Mouse (Mus musculus) kidney, embryonic 14.5 days (tissue): ENCODE data around the gene Cntnap1. TPM values are rescaled to one million over a fixed set of nuclear protein-coding genes. Genes with fewer than 3 reads are reported as not detected.

Experiments
- ATAC-seq: fragments of 200-750 bp; cut with Nextera tagmentation; 2 replicates; pipeline ENCODE4 v1.8.0; 2017; ENCODE audit warnings: moderate number of reproducible peaks, mild to moderate bottlenecking, moderate TSS enrichment, moderate library complexity; ENCODE audit not compliant: low FRiP score, low TSS enrichment
- H3K27ac ChIP-seq: fragments of 300-500 bp; sonication (generic); 2 replicates; pipeline ENCODE4 v1.5.1; 2014; ENCODE audit warnings: low read depth, mild to moderate bottlenecking, low read length, moderate library complexity, mixed read lengths
- H3K27me3 ChIP-seq: fragments of 300-500 bp; sonication (generic); 2 replicates; pipeline ENCODE4 v1.6.1; 2014; ENCODE audit warnings: mild to moderate bottlenecking, low read length; ENCODE audit not compliant: control insufficient read depth, insufficient read depth
- H3K36me3 ChIP-seq: fragments of 300-500 bp; sonication (generic); 2 replicates; pipeline ENCODE4 v1.6.1; 2014; ENCODE audit warnings: low read length, mixed read lengths; ENCODE audit not compliant: control insufficient read depth, insufficient read depth
- H3K4me1 ChIP-seq: fragments of 300-500 bp; sonication (generic); 2 replicates; pipeline ENCODE4 v1.6.1; 2014; ENCODE audit warnings: low read length, mixed read lengths; ENCODE audit not compliant: control insufficient read depth, insufficient read depth
- H3K4me2 ChIP-seq: fragments of 300-500 bp; sonication (generic); replicated peaks from 2 replicates; pipeline ENCODE4 v1.6.1; 2014; ENCODE audit warnings: low read depth, mild to moderate bottlenecking, low read length
- H3K4me3 ChIP-seq: fragments of 300-500 bp; sonication (generic); 2 replicates; pipeline ENCODE4 v1.5.1; 2014; ENCODE audit warnings: mild to moderate bottlenecking, low read length
- H3K9ac ChIP-seq: fragments of 300-500 bp; sonication (generic); 2 replicates; pipeline ENCODE4 v1.6.1; 2014; ENCODE audit warnings: low read depth, mild to moderate bottlenecking, low read length, moderate library complexity
- H3K9me3 ChIP-seq: fragments of 300-500 bp; sonication (generic); 2 replicates; pipeline ENCODE4 v1.6.1; 2016; ENCODE audit warnings: low read length; ENCODE audit not compliant: control insufficient read depth
- WGBS: fragments of 180-500 bp; shearing (Covaris S2); extraction: QIAGEN DNeasy Blood & Tissue Kit; methylation state at CpG from one replicate; pipeline ENCODE4 v1.1.7; 2014; 5-methylcytosine and 5-hydroxymethylcytosine counted together
- polyA plus RNA-seq: library from polyadenylated mRNA; unstranded; fragments of >200 nt; fragmentation: Nextera tagmentation; extraction: Ambion mirVana; gene quantifications from 2 replicates; pipeline ENCODE4 v1.2.1, GENCODE M21; 2014

The Cntnap1 gene
- polyA plus RNA-seq, 1 experiment from 2014 or later: 2.1 TPM

- Histone ChIP-seq H3K9me3 (no peaks in the 10 kb centered on the region), H3K27ac (no peak overlapping the region), H3K36me3 (peaks cover 6% of the 10 kb centered on the region; the same call in 1 of the 2 replicates), H3K4me2 (no peak overlapping the region), H3K4me3 (no peak overlapping the region), H3K4me1 (peaks cover 36% of the 10 kb centered on the region), H3K9ac (no peak overlapping the region), H3K27me3 (no peaks in the 10 kb centered on the region)
- no peak for ATAC-seq
- WGBS: 93% methylated on average over 27 of the region's 27 CpGs
Observed at GRCm38 (mm10) chr11:101186526-101187247, 16.4 kb downstream of the Cntnap1 start.

DNA sequence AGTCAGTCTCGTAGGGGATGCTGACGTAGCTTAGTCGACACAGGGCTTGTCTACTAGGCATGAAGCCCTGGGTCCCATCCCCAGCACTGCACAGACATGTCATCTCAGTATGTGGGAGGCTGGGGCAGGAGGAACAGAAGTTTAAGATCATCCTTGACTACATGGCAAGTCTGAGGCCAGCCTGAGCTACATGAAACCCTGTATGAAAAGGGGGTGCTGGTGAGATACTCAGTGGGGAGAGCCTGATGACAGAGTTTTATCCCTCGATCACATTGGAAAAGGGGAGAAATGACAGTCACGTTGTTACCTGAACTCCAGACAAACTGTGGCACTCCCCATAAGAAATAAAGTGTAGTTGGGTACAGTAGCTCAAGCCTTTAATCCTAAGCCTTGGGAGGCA lies 17.2 kb downstream of the Cntnap1 start:
- Histone ChIP-seq H3K27me3 (no peaks in the 10 kb centered on the region), H3K27ac (no peak overlapping the region), H3K9me3 (no peaks in the 10 kb centered on the region), H3K9ac (no peak overlapping the region), H3K36me3 (peaks cover 10% of the 10 kb centered on the region; the same call in 1 of the 2 replicates), H3K4me3 (no peak overlapping the region), H3K4me2 (no peak overlapping the region), H3K4me1 (peaks cover 37% of the 10 kb centered on the region)
- no peak for ATAC-seq
- WGBS: 95% methylated on average over 5 of the region's 5 CpGs

DNA sequence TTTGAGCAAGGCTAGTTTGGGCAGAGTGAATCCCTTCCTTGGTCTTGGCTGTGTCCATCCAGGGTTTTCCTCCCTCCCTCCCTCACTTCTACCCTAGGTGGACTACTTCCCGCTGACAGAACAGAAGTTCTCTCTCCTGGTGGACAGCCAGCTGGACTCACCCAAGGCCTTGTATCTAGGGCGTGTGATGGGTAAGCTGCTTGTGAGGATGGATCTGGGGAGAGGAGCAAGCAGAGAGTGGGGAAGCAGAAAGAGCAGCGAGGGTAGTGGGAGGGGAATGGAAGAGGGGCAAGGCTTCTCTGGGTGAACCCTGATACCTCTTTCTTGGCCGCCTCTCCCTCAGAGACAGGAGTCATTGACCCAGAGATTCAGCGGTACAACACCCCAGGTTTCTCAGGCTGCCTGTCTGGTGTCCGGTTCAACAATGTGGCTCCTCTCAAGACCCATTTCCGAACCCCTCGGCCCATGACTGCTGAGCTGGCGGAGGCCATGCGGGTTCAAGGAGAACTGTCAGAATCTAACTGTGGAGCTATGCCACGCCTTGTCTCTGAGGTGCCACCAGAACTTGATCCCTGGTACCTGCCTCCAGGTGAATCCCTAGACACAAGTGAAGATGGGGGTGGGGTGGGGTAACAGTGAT lies 18.0 kb downstream of the Cntnap1 start:
- H3K4me3 ChIP-seq: no peak overlapping the region
- H3K9ac ChIP-seq: peak overlapping the region; percentile 18; the same call in 1 of the 2 replicates
- peaks cover 37% of the 10 kb centered on the region for H3K4me1 ChIP-seq
- H3K4me2 ChIP-seq: 0 out of 2 replicates have a peak overlapping the region, but pooled peaks have one; percentile 8
- peaks cover 18% of the 10 kb centered on the region; the same call in 1 of the 2 replicates for H3K36me3 ChIP-seq
- 73% methylated on average over 11 of the region's 11 CpGs for WGBS
- H3K27me3 ChIP-seq: no peaks in the 10 kb centered on the region
- ATAC-seq: no peak
- H3K9me3 ChIP-seq: no peaks in the 10 kb centered on the region
- peak overlapping the region; percentile 92 for H3K27ac ChIP-seq

DNA sequence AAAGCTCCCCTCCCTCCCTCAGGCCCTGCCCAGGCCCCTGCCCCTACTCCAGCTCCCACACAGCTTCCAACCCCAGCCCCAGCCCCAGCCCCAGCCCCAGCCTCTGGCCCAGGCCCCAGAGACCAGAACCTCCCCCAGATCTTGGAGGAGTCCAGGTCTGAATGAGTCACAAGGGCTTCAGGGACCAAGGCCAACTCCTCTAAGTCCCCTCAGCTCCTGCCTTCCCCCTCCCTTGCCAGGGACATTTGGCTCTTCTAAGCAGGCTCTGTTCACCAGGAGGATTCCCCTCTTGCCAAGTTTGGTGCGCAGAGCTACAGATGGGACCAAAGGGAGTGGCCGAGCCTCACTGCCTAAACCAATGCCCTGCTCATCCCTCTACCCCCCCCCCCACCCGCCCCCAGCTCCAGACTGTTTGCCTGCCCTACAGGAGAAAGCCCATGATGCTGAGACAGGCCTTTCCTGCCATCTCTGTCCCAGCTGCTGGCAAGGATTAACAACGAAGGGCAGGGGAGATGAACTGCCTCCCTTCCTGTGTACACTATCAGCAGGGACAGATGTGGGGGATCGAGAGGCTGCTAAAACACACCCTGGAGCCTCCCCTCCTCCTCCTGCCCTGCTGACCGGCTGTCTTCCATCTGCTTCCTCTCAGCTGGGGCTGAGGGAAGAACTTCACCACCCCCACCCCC lies 19.3 kb downstream of the Cntnap1 start:
- H3K4me2 ChIP-seq: no peak overlapping the region

DNA sequence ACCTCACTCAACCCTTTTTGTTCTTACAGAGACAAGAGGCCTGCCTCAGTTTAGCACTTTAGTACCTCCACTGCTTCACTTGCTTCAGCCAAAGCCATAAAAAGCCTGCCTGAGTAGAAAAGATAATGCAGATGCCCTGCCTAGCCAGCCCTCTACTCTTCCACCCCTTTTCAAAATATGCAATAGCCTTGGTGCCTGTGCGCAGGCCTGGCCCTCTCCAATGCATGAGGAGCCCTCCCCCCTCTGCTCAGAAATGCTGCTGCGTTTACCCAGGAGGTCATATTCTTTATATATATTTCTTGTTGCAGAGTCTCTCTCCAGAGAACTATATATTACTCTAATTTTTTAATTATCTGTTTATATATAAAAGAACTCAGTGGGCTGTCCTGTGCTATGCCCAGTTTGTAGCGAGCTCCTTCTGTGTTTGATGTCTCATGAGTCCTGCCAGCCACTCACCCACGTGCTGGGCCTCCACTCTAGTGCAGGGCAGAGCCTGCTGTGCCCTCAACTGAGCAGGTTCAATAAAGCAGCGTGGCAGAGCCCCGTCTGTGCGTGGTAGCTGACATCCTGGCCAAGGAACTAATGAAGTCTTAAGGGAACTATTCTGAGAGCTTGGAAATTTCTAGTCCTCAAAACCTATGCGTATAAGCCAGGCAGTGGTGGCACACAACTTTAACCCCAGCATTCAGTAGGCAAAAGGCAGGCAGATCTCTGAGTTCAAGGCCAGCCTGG lies 20.0 kb downstream of the Cntnap1 start:
- no peaks in the 10 kb centered on the region for H3K27me3 ChIP-seq
- ATAC-seq: peak; percentile 40; the same call in 1 of the 2 replicates
- peak overlapping the region; percentile 92 for H3K27ac ChIP-seq
- peaks cover 33% of the 10 kb centered on the region for H3K36me3 ChIP-seq
- WGBS: 34% methylated on average over 8 of the region's 8 CpGs
- no peaks in the 10 kb centered on the region for H3K9me3 ChIP-seq
- no peak overlapping the region for H3K4me3 ChIP-seq
- no peak overlapping the region for H3K4me2 ChIP-seq
- H3K4me1 ChIP-seq: peaks cover 37% of the 10 kb centered on the region
- H3K9ac ChIP-seq: peak overlapping the region; percentile 40; the same call in 1 of the 2 replicates

More for the DNA sequence above, 19.3 kb downstream of the Cntnap1 start:
- Histone ChIP-seq H3K9me3 (no peaks in the 10 kb centered on the region), H3K27me3 (no peaks in the 10 kb centered on the region), H3K4me3 (no peak overlapping the region), H3K27ac (peak overlapping the region; percentile 92), H3K9ac (0 out of 2 replicates have a peak overlapping the region, but pooled peaks have one; percentile 12), H3K4me1 (peaks cover 37% of the 10 kb centered on the region), H3K36me3 (peaks cover 31% of the 10 kb centered on the region)
- 10% methylated on average over 6 of the region's 6 CpGs for WGBS
- ATAC-seq: peak; percentile 85

DNA sequence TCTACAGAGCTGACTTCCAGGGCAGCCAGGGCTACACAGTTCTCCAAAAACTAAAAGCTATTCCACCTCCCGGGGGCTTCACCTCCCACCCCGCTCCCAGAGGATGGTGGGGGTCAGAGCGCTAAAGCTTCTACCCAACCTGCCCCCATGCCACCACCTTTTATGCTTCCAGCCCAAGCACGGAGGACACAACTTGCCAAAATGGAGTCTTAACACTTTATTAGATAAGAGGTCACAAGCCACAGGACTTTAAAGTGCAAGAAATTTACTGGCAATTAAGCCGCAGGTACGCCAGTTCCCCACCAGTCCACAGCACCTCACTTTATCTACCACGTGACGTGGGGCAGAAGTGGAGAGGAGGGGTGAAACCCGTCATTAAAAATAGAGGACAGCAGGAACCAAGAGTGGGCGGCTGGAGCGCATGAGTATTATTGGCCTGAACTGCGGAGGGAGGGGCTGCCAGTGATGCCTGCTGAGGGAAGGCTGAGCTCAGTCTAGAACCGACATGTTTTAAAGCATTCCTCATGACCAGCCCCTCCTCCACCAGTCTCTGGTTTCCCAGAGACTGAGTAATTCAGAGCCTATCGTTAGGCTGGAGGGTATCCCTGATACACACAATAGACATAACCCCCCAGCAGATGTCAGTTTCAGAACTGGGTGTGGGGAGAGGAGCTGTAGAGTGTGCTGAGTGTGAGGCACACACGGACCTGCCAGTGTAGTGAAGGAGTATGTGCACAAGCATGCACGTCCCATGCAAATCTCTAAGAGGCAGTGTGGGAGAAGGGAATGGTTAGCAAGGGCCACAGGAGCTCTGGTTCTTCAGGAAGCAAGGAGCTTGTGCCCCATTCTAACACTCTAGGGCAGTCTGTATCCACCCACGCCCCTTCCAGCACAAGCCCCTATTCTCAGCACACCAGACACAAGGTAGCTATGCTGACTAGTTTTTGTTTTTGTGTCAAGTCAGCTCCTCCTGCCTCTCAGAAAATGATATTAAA lies 20.9 kb downstream of the Cntnap1 start:
- Histone ChIP-seq H3K4me1 (peaks cover 37% of the 10 kb centered on the region), H3K27me3 (no peaks in the 10 kb centered on the region), H3K36me3 (peaks cover 41% of the 10 kb centered on the region), H3K4me2 (no peak overlapping the region), H3K4me3 (no peak overlapping the region), H3K9me3 (no peaks in the 10 kb centered on the region), H3K27ac (peak overlapping the region; percentile 92), H3K9ac (no peak overlapping the region; the same call in 1 of the 2 replicates)
- WGBS: 51% methylated on average over 17 of the region's 17 CpGs
- ATAC-seq: no peak

GRCm38 (mm10) chr11:101191919-101192470 lies 21.7 kb downstream of the Cntnap1 start:
- Histone ChIP-seq H3K4me2 (no peak overlapping the region), H3K36me3 (peaks cover 43% of the 10 kb centered on the region), H3K4me1 (peaks cover 37% of the 10 kb centered on the region), H3K27me3 (no peaks in the 10 kb centered on the region), H3K4me3 (no peak overlapping the region), H3K27ac (peak overlapping the region; percentile 51; the same call in 1 of the 2 replicates), H3K9ac (no peak overlapping the region), H3K9me3 (no peaks in the 10 kb centered on the region)
- no peak for ATAC-seq
- 71% methylated on average over 4 of the region's 4 CpGs for WGBS
